Mouse (Mus musculus): ENCODE measurements around the gene Ankrd6. TPM values are rescaled to one million over a fixed set of nuclear protein-coding genes. Genes with fewer than 3 reads are reported as not detected.

The Ankrd6 gene
- polyA plus RNA-seq, 1 experiment from 2014 or later: 12.2 TPM

DNA sequence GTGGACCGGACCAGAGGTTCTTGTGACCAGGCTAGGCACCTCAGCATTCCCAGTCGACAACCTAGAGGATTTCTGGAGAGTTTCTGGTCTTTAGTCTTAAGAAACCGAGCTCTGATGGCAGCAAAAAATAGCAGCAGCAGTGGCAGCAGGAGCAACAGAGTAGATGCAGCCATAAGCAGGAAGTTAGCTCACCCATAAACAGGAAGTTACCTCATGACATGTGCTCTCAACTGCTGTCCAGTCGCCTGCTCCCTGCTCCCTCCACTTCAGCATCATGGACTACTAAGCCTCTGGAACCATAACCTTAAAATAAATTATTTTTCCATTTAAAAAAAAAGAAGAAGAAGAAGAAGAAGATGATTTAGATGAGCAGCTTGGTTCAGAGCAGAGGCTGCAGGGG lies 161.6 kb downstream of the Ankrd6 start:
- DNase-seq (ENCODE audit: low spot score): no peak
- Histone ChIP-seq H3K4me1 (no peaks in the 10 kb centered on the region), H3K27me3 (replicated peaks; ENCODE audit: low read depth, poor library complexity, severe bottlenecking) (no peaks in the 10 kb centered on the region), H3K9me3 (peaks cover 9% of the 10 kb centered on the region), H3K4me3 (no peak overlapping the region), H3K36me3 (replicated peaks) (0 out of 2 replicates have a peak, but pooled peaks cover 6% of the 10 kb centered on the region), H3K27ac (replicated peaks) (no peak overlapping the region)
- WGBS: 89% methylated on average over 4 of the region's 4 CpGs

DNA sequence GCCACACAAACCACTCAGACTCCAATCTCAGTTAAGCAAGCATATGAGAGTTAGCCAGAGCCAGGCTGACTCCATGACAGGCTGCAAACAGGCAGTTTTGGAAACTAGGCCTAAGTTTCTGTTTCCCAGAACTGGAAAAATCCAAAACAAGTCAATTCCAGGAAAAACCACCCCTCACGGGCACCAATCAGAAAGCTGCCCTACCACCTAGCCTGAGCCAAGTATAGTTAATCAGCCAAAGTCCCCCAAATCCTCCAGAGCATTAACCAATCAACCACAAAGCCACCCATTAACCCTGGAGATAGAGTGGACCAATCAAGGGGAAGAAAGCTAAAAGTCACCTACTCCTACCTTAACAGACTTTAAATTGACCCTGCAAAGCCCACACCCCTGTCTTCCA lies 163.5 kb downstream of the Ankrd6 start:
- peaks cover 9% of the 10 kb centered on the region for H3K9me3 ChIP-seq
- no peaks in the 10 kb centered on the region for H3K4me1 ChIP-seq
- 0 out of 2 replicates have a peak, but pooled peaks cover 6% of the 10 kb centered on the region for H3K36me3 ChIP-seq (replicated peaks)
- H3K27ac ChIP-seq (replicated peaks): no peak overlapping the region
- H3K27me3 ChIP-seq (replicated peaks; ENCODE audit: low read depth, poor library complexity, severe bottlenecking): no peaks in the 10 kb centered on the region
- no peak overlapping the region for H3K4me3 ChIP-seq
- WGBS: 93% methylated on average over 1 of the region's 1 CpGs
- no peak for DNase-seq (ENCODE audit: low spot score)

DNA sequence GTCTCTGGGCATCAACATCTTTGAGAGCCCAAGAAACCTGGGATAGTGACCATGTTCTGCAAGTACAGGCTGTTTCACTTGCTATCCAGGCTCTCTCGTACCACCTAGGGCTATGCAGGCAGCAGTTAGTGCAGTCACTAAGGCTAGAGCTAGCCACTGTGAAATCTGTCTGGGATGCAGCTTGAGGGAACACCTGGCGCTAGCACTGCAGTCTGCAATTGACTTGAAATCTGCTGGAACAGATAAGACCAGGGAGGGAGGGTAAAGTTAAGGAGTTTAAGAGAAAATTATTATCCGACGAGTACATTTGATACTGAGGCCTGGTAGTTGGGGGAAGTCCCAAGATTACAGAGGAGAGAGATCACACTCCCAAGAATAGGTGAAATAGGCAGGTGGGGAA lies 170.6 kb downstream of the Ankrd6 start:
- Histone ChIP-seq H3K36me3 (replicated peaks) (peaks cover 59% of the 10 kb centered on the region), H3K4me3 (no peak overlapping the region), H3K9me3 (peaks cover 2% of the 10 kb centered on the region; the same call in 1 of the 2 replicates), H3K4me1 (no peaks in the 10 kb centered on the region), H3K27me3 (replicated peaks; ENCODE audit: low read depth, poor library complexity, severe bottlenecking) (no peaks in the 10 kb centered on the region), H3K27ac (replicated peaks) (no peak overlapping the region)
- DNase-seq (ENCODE audit: low spot score): no peak
- 93% methylated on average over 4 of the region's 4 CpGs for WGBS

DNA sequence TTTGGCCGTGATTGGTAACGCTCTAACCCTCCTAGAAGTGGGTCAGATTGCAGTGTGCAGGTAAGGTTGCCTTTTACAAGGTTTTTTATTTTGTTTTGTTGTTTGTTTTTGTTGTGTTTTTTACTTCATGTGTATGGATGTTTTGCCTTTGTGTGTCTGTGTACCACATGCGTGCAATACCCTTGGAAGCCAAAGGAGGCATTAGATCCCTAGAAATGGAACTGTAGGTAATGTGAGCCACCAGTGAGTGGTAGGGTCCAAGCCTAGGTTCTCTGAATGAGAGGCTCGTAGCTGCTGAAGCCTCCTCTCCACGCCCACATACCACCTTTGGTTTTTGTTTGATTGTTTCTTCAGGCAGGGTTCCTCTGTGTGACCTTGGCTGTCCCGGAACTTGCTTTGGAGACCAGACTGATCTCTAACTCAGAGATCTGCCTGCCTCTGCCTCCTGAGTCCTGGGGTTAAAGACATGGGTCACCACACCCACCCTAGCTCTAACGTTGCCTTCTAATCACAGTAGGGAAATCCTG lies 180.3 kb downstream of the Ankrd6 start:
- no peaks in the 10 kb centered on the region for H3K4me1 ChIP-seq
- no peak overlapping the region for H3K27ac ChIP-seq (replicated peaks)
- no peaks in the 10 kb centered on the region for H3K27me3 ChIP-seq (replicated peaks; ENCODE audit: low read depth, poor library complexity, severe bottlenecking)
- no peaks in the 10 kb centered on the region for H3K9me3 ChIP-seq
- no peak for DNase-seq (ENCODE audit: low spot score)
- H3K4me3 ChIP-seq: no peak overlapping the region
- 96% methylated on average over 7 of the region's 7 CpGs for WGBS
- peaks cover 99% of the 10 kb centered on the region for H3K36me3 ChIP-seq (replicated peaks)

DNA sequence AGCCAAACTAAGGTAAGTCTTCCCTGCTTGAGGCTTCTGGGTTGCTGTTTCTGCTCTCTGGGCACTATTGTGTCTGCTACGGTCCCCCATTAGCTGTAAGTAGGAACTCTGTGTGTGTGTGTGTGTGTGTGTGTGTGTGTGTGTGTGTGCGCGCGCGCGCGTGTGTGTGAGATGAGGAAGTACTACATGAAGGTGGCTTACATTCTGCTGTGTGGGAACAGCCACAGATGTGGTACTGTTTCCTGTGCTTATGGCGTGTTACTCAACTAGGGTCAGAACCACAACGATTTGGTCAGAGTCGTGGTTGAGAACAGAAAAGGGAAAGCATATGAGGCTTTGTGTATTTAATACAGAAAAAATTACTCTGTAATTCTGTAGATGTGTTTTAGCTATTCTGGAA lies 182.6 kb downstream of the Ankrd6 start:
- no peaks in the 10 kb centered on the region for H3K4me1 ChIP-seq
- H3K9me3 ChIP-seq: no peaks in the 10 kb centered on the region
- no peak overlapping the region for H3K27ac ChIP-seq (replicated peaks)
- H3K27me3 ChIP-seq (replicated peaks; ENCODE audit: low read depth, poor library complexity, severe bottlenecking): no peaks in the 10 kb centered on the region
- peaks cover 98% of the 10 kb centered on the region for H3K36me3 ChIP-seq (replicated peaks)
- no peak for DNase-seq (ENCODE audit: low spot score)
- 93% methylated on average over 10 of the region's 10 CpGs for WGBS
- H3K4me3 ChIP-seq: no peak overlapping the region

DNA sequence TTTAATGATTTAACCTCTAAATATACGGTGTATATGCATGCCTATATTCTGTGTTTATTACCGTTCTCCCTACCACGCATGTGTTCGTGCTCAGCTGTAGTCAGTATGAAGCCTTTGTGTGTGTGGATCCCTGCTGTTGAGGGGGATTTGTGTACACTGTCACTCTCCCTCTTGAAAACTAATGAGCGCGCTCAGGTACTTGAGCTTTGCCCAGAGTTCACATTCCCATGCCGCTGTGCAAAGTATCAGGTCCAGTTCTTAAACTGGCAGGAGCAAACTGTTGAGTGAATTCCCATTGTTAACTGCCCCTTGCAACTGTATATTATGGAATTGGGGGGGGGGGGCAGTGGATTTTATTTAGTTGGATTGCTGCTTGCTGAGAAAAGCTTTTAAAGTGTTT lies 183.2 kb downstream of the Ankrd6 start:
- Histone ChIP-seq H3K36me3 (replicated peaks) (peaks cover 98% of the 10 kb centered on the region), H3K27ac (replicated peaks) (no peak overlapping the region), H3K4me1 (no peaks in the 10 kb centered on the region), H3K4me3 (no peak overlapping the region), H3K27me3 (replicated peaks; ENCODE audit: low read depth, poor library complexity, severe bottlenecking) (no peaks in the 10 kb centered on the region), H3K9me3 (no peaks in the 10 kb centered on the region)
- no peak for DNase-seq (ENCODE audit: low spot score)
- 95% methylated on average over 7 of the region's 7 CpGs for WGBS

DNA sequence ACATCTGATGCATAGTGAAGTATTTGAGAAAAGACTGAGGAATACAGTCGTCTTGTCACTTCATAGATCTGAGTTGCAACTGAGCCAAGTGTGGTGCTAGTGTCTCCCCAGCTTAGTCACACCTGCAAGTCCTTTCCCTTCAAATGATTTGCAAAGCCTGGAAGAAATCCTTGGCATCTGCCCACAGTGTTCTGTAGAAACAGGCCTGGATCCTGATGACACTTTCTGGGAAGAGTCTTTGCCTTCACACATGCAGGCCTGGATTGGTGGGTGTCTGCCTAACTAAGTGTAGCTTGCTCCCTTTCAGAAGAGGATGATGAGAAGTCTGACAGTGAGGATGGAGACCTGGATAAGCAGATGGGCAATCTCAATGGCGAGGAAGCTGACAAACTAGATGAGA lies 193.2 kb downstream of the Ankrd6 start:
- Histone ChIP-seq H3K9me3 (no peaks in the 10 kb centered on the region), H3K4me3 (no peak overlapping the region), H3K4me1 (no peaks in the 10 kb centered on the region), H3K27me3 (replicated peaks; ENCODE audit: low read depth, poor library complexity, severe bottlenecking) (no peaks in the 10 kb centered on the region), H3K36me3 (replicated peaks) (peaks cover 97% of the 10 kb centered on the region), H3K27ac (replicated peaks) (no peak overlapping the region)
- 94% methylated on average over 2 of the region's 2 CpGs for WGBS
- DNase-seq (ENCODE audit: low spot score): no peak

Other genes with a start within 250 kb of the Ankrd6 start
- gene Lyrm2, start 150.6 kb downstream of the Ankrd6 start, polyA plus RNA-seq (2016; fragmentation: Nextera tagmentation; extraction: Ambion mirVana): 95.6 and 112 TPM in 2 replicates
- 22.5 and 22.9 TPM in 2 replicates for gene Rragd, start 32.2 kb upstream of the Ankrd6 start, polyA plus RNA-seq (2016; fragmentation: Nextera tagmentation; extraction: Ambion mirVana)
- gene Ube2j1, start 80.6 kb upstream of the Ankrd6 start, polyA plus RNA-seq (2016; fragmentation: Nextera tagmentation; extraction: Ambion mirVana): 37.8 and 38.7 TPM in 2 replicates
- gene Gabrr2, start 112.2 kb upstream of the Ankrd6 start, polyA plus RNA-seq (2016; fragmentation: Nextera tagmentation; extraction: Ambion mirVana): 0.21 TPM in 1 of 2 replicates, not detected in the other
- 0.06 TPM in 1 of 2 replicates, not detected in the other for gene Gabrr1, start 181.7 kb upstream of the Ankrd6 start, polyA plus RNA-seq (2016; fragmentation: Nextera tagmentation; extraction: Ambion mirVana)
- 0.74 and 0.92 TPM in 2 replicates for gene Pm20d2, start 238.9 kb upstream of the Ankrd6 start, polyA plus RNA-seq (2016; fragmentation: Nextera tagmentation; extraction: Ambion mirVana)

Data from embryonic facial prominence, embryonic 10.5 days (tissue).